Mouse (Mus musculus) hindbrain, embryonic 15.5 days (tissue): ENCODE data around the gene Gabpb1. TPM values are rescaled to one million over a fixed set of nuclear protein-coding genes. Genes with fewer than 3 reads are reported as not detected.

Experiments used
- ATAC-seq: fragments of 200-750 bp; cut with Nextera tagmentation; 2 replicates; pipeline ENCODE4 v1.8.0; 2017; ENCODE audit warnings: low read depth, moderate number of reproducible peaks, moderate TSS enrichment; ENCODE audit not compliant: low FRiP score
- H3K27ac ChIP-seq: fragments of 300-500 bp; sonication (generic); replicated peaks from 2 replicates; pipeline ENCODE4 v1.5.1; 2015; ENCODE audit warnings: mild to moderate bottlenecking, inconsistent platforms
- H3K27me3 ChIP-seq: fragments of 300-500 bp; sonication (generic); 2 replicates; pipeline ENCODE4 v1.6.1; 2015; ENCODE audit warnings: control low read depth, inconsistent platforms
- H3K36me3 ChIP-seq: fragments of 300-500 bp; sonication (generic); 2 replicates; pipeline ENCODE4 v1.6.1; 2015; ENCODE audit warnings: control low read depth, inconsistent platforms
- H3K4me1 ChIP-seq: fragments of 300-500 bp; sonication (generic); replicated peaks from 2 replicates; pipeline ENCODE4 v1.6.1; 2015; ENCODE audit warnings: control low read depth, inconsistent platforms
- H3K4me2 ChIP-seq: fragments of 300-500 bp; sonication (generic); 2 replicates; pipeline ENCODE4 v1.6.1; 2015; ENCODE audit warnings: moderate library complexity, mild to moderate bottlenecking, inconsistent platforms
- H3K4me3 ChIP-seq: fragments of 300-500 bp; sonication (generic); 2 replicates; pipeline ENCODE4 v1.5.1; 2015; ENCODE audit warnings: mild to moderate bottlenecking, inconsistent platforms
- H3K9ac ChIP-seq: fragments of 300-500 bp; sonication (generic); 2 replicates; pipeline ENCODE4 v1.6.1; 2015; ENCODE audit warnings: inconsistent platforms
- H3K9me3 ChIP-seq: fragments of 300-500 bp; sonication (generic); 2 replicates; pipeline ENCODE4 v1.6.1; 2016; ENCODE audit warnings: control low read depth, inconsistent platforms
- WGBS: fragments of 180-500 bp; shearing (Covaris S2); methylation state at CpG from one replicate; pipeline ENCODE4 v1.1.7; 2015; 5-methylcytosine and 5-hydroxymethylcytosine counted together
- polyA plus RNA-seq: library from polyadenylated mRNA; unstranded; fragments of >200 nt; fragmentation: Nextera tagmentation; extraction: Ambion mirVana; gene quantifications from 2 replicates; pipeline ENCODE4 v1.2.1, GENCODE M21; 2015

The Gabpb1 gene
- polyA plus RNA-seq, 1 experiment from 2014 or later: 37.3 TPM

DNA sequence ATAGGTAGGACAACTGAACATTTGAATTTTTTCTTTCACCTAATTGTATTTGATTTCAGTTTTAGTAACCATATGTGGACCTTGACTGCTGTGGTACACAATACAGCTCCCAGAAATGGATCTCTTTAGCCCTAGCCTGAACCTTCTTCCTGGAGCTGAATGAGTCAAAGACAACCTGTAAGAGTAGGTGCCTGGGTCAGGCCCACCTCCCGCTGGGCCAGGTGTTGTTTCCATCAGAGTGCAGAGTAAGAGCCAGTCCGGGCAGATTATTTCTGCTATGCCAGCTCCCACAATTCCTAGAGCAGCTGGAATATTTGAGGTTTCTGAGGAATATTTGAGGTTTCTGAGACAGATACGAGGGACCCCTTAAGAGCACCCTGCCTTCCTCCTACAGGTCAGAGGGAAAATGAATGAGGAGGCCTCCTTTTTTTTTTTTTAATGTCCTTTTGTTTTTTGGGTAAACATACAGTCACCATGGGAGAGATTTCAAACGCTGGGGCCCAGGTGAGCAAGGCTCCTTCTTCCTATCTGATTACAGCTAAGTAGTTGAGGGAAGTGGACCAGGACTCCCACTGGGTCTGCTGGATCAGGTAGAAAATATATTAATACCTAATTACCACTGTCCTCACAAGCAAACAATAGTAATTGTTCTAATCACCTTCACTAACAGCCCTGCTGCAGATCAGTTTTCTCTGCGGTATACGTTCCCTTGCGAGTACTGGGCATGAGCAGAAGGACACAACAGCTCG, 91.3 kb downstream of the Gabpb1 start:
- no peak for ATAC-seq
- no peak overlapping the region for H3K27ac ChIP-seq
- no peak overlapping the region for H3K4me2 ChIP-seq
- no peaks in the 10 kb centered on the region for H3K27me3 ChIP-seq
- no peak overlapping the region for H3K9ac ChIP-seq
- H3K36me3 ChIP-seq: peaks cover 27% of the 10 kb centered on the region
- WGBS: 87% methylated on average over 8 of the region's 8 CpGs
- no peaks in the 10 kb centered on the region for H3K9me3 ChIP-seq
- H3K4me3 ChIP-seq: no peak overlapping the region
- no peaks in the 10 kb centered on the region for H3K4me1 ChIP-seq

DNA sequence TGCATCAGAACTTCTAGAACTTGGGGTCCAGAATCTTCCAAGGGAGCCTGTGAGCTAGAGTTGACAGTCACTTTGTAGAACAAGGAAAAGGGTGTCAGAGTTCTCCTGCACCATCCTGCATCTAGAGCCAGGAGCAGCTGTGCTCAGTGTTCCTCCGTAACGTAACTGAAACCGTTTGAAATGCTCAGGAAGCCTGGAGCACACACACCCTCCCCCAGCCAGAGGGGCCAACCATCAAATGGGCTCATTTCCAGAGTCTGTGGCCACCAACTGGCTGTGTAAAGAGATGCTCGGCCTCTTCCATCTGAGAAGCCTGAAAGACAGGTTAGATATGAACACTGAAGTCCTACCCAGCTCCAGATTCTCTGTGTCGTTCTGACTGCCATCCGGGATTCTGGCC, 92.2 kb downstream of the Gabpb1 start:
- no peak overlapping the region for H3K4me2 ChIP-seq
- H3K9ac ChIP-seq: no peak overlapping the region
- no peaks in the 10 kb centered on the region for H3K27me3 ChIP-seq
- 71% methylated on average over 6 of the region's 6 CpGs for WGBS
- H3K9me3 ChIP-seq: no peaks in the 10 kb centered on the region
- H3K36me3 ChIP-seq: peaks cover 28% of the 10 kb centered on the region
- H3K27ac ChIP-seq: no peak overlapping the region
- ATAC-seq: no peak
- H3K4me3 ChIP-seq: no peak overlapping the region
- H3K4me1 ChIP-seq: no peaks in the 10 kb centered on the region

GRCm38 (mm10) chr2:126579282-126579681, 96.9 kb downstream of the Gabpb1 start:
- Histone ChIP-seq H3K9me3 (no peaks in the 10 kb centered on the region), H3K4me3 (no peak overlapping the region), H3K36me3 (peaks cover 8% of the 10 kb centered on the region; the same call in 1 of the 2 replicates), H3K9ac (no peak overlapping the region), H3K4me2 (no peak overlapping the region), H3K27me3 (no peaks in the 10 kb centered on the region), H3K27ac (no peak overlapping the region), H3K4me1 (no peaks in the 10 kb centered on the region)
- no peak for ATAC-seq
- WGBS: 100% methylated on average over 1 of the region's 1 CpGs

Other genes with a start within 250 kb of the Gabpb1 start
- 0.08 and 0.12 TPM in 2 replicates for gene Atp8b4, start 175.7 kb downstream of the Gabpb1 start, polyA plus RNA-seq
- 10.5 and 10.7 TPM in 2 replicates for gene Slc27a2, start 123.9 kb downstream of the Gabpb1 start, polyA plus RNA-seq
- 0.98 and 1.7 TPM in 2 replicates for gene Hdc, start 57.0 kb downstream of the Gabpb1 start, polyA plus RNA-seq
- gene Usp8, start 31.0 kb upstream of the Gabpb1 start, polyA plus RNA-seq: 28.9 and 29.6 TPM in 2 replicates
- gene Usp50, start 107.1 kb upstream of the Gabpb1 start, polyA plus RNA-seq: 2.0 and 2.4 TPM in 2 replicates
- gene Trpm7, start 199.9 kb upstream of the Gabpb1 start, polyA plus RNA-seq: 28.4 and 30.0 TPM in 2 replicates